Mouse (Mus musculus) bone marrow, adult 2 months (tissue): ENCODE data around the gene Bmper.

ENCODE experiments used
- CTCF ChIP-seq: fragments of 200-500 bp; IDR thresholded peaks from 2 replicates; pipeline ENCODE4 v1.5.1; 2011; ENCODE audit warnings: low read length, control low read depth; ENCODE audit not compliant: control insufficient read depth, insufficient read depth
- POLR2A ChIP-seq: fragments of 200-500 bp; IDR thresholded peaks from 2 replicates; pipeline ENCODE4 v1.6.1; 2011; ENCODE audit warnings: low read depth, mild to moderate bottlenecking, control low read depth, low read length, borderline replicate concordance; ENCODE audit not compliant: control insufficient read depth

DNA sequence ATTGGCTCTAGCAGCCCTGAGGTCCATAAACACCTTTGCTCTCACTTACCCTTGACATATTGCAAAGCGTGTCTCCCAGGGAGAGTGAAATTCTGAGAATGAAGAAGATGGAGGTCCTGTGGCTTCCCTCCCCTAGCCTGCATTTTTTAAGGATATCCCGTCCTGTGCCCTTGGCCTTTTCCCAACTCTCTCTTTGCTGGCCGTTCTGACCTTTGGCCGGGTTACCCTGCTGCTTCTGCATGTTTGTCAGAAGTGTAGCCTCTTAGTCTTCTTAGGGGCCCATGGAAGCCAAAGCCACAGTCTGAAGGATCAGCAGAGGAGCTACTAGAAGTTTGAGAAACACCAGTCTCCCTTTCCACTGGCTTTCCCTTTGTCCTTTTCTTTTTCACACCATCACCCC is 82.8 kb downstream of the Bmper start:
- TF ChIP-seq POLR2A (no peak), CTCF (no peak)
